Mouse (Mus musculus): Measurements from ENCODE around the gene Pcbp3. TPM values are rescaled to one million over a fixed set of nuclear protein-coding genes. Genes with fewer than 3 reads are reported as not detected.
A peak's percentile ranks its signal among the peaks of the same experiment; 100 is the strongest.

Pcbp3 gene
- polyA plus RNA-seq, 1 experiment from 2014 or later, result 55.3 TPM

- H3K9me3 ChIP-seq, result no peaks in the 10 kb centered on the region
- H3K4me2 ChIP-seq (replicated peaks), result no peak overlapping the region
- H3K36me3 ChIP-seq, result no peaks in the 10 kb centered on the region
- no peak overlapping the region for H3K27ac ChIP-seq
- no peak for ATAC-seq
- WGBS, result 90% methylated on average over 8 of the region's 8 CpGs
- no peak overlapping the region for H3K9ac ChIP-seq (replicated peaks)
- H3K27me3 ChIP-seq, result no peaks in the 10 kb centered on the region
- peaks cover 32% of the 10 kb centered on the region for H3K4me1 ChIP-seq (replicated peaks)
- no peak overlapping the region for H3K4me3 ChIP-seq (replicated peaks)
These were observed 146.9 kb downstream of the Pcbp3 start for GRCm38 (mm10) chr10:76814811-76815210.

- peaks cover 28% of the 10 kb centered on the region for H3K4me1 ChIP-seq (replicated peaks)
- no peaks in the 10 kb centered on the region for H3K36me3 ChIP-seq
- no peaks in the 10 kb centered on the region for H3K27me3 ChIP-seq
- no peak overlapping the region for H3K4me2 ChIP-seq (replicated peaks)
- peak overlapping the region; percentile 63 for H3K27ac ChIP-seq
- H3K9me3 ChIP-seq, result no peaks in the 10 kb centered on the region
- ATAC-seq, result peak; percentile 94
- 20% methylated on average over 7 of the region's 7 CpGs for WGBS
- H3K4me3 ChIP-seq (replicated peaks), result no peak overlapping the region
- H3K9ac ChIP-seq (replicated peaks), result no peak overlapping the region
These were observed 151.6 kb downstream of the Pcbp3 start for GRCm38 (mm10) chr10:76809916-76810660.

GRCm38 (mm10) chr10:76809439-76809838 is 152.2 kb downstream of the Pcbp3 start:
- no peaks in the 10 kb centered on the region for H3K9me3 ChIP-seq
- no peaks in the 10 kb centered on the region for H3K36me3 ChIP-seq
- H3K4me2 ChIP-seq (replicated peaks), result no peak overlapping the region
- H3K4me1 ChIP-seq (replicated peaks), result peaks cover 27% of the 10 kb centered on the region
- H3K4me3 ChIP-seq (replicated peaks), result no peak overlapping the region
- H3K9ac ChIP-seq (replicated peaks), result no peak overlapping the region
- H3K27me3 ChIP-seq, result no peaks in the 10 kb centered on the region
- 0 out of 2 replicates have a peak, but pooled peaks have one; percentile 34 for ATAC-seq
- WGBS, result 60% methylated on average over 11 of the region's 11 CpGs
- peak overlapping the region; percentile 63 for H3K27ac ChIP-seq

GRCm38 (mm10) chr10:76808446-76809400 is 153.0 kb downstream of the Pcbp3 start:
- H3K4me2 ChIP-seq (replicated peaks), result no peak overlapping the region
- H3K27ac ChIP-seq, result peak overlapping the region; percentile 63; the same call in 1 of the 2 replicates
- 63% methylated on average over 10 of the region's 10 CpGs for WGBS
- H3K27me3 ChIP-seq, result no peaks in the 10 kb centered on the region
- H3K9me3 ChIP-seq, result no peaks in the 10 kb centered on the region
- no peak overlapping the region for H3K9ac ChIP-seq (replicated peaks)
- no peaks in the 10 kb centered on the region for H3K36me3 ChIP-seq
- no peak for ATAC-seq
- H3K4me3 ChIP-seq (replicated peaks), result no peak overlapping the region
- H3K4me1 ChIP-seq (replicated peaks), result peaks cover 27% of the 10 kb centered on the region

- no peak overlapping the region for H3K4me2 ChIP-seq (replicated peaks)
- no peak for ATAC-seq
- 93% methylated on average over 4 of the region's 4 CpGs for WGBS
These were observed 159.2 kb downstream of the Pcbp3 start for GRCm38 (mm10) chr10:76802500-76802885.

GRCm38 (mm10) chr10:76801841-76802499 is 159.7 kb downstream of the Pcbp3 start:
- 80% methylated on average over 6 of the region's 6 CpGs for WGBS
- no peak overlapping the region for H3K4me3 ChIP-seq (replicated peaks)
- H3K27ac ChIP-seq, result no peak overlapping the region
- H3K9me3 ChIP-seq, result no peaks in the 10 kb centered on the region
- H3K9ac ChIP-seq (replicated peaks), result no peak overlapping the region
- H3K36me3 ChIP-seq, result peaks cover 14% of the 10 kb centered on the region; the same call in 1 of the 2 replicates
- no peak for ATAC-seq
- H3K4me1 ChIP-seq (replicated peaks), result peaks cover 13% of the 10 kb centered on the region
- no peaks in the 10 kb centered on the region for H3K27me3 ChIP-seq
- no peak overlapping the region for H3K4me2 ChIP-seq (replicated peaks)

More at GRCm38 (mm10) chr10:76802500-76802885, 159.2 kb downstream of the Pcbp3 start:
- no peak overlapping the region for H3K27ac ChIP-seq
- H3K36me3 ChIP-seq, result peaks cover 10% of the 10 kb centered on the region; the same call in 1 of the 2 replicates
- no peak overlapping the region for H3K9ac ChIP-seq (replicated peaks)
- H3K27me3 ChIP-seq, result no peaks in the 10 kb centered on the region
- no peaks in the 10 kb centered on the region for H3K9me3 ChIP-seq
- H3K4me3 ChIP-seq (replicated peaks), result no peak overlapping the region
- peaks cover 13% of the 10 kb centered on the region for H3K4me1 ChIP-seq (replicated peaks)

- Histone ChIP-seq H3K4me2 (replicated peaks) (no peak overlapping the region), H3K4me1 (replicated peaks) (peaks cover 13% of the 10 kb centered on the region), H3K27me3 (no peaks in the 10 kb centered on the region), H3K9me3 (no peaks in the 10 kb centered on the region), H3K36me3 (peaks cover 17% of the 10 kb centered on the region; the same call in 1 of the 2 replicates), H3K9ac (replicated peaks) (no peak overlapping the region), H3K4me3 (replicated peaks) (no peak overlapping the region), H3K27ac (no peak overlapping the region)
- WGBS, result 79% methylated on average over 5 of the region's 5 CpGs
- ATAC-seq, result no peak
These were observed 160.4 kb downstream of the Pcbp3 start for GRCm38 (mm10) chr10:76801237-76801641.

- H3K4me3 ChIP-seq (replicated peaks), result no peak overlapping the region
- 90% methylated on average over 17 of the region's 17 CpGs for WGBS
- ATAC-seq, result no peak
- H3K9me3 ChIP-seq, result no peaks in the 10 kb centered on the region
- peaks cover 13% of the 10 kb centered on the region for H3K4me1 ChIP-seq (replicated peaks)
- no peaks in the 10 kb centered on the region for H3K27me3 ChIP-seq
- H3K36me3 ChIP-seq, result peaks cover 17% of the 10 kb centered on the region; the same call in 1 of the 2 replicates
- no peak overlapping the region for H3K9ac ChIP-seq (replicated peaks)
- no peak overlapping the region for H3K27ac ChIP-seq
- no peak overlapping the region for H3K4me2 ChIP-seq (replicated peaks)
These were observed 162.7 kb downstream of the Pcbp3 start for GRCm38 (mm10) chr10:76798751-76799585.

GRCm38 (mm10) chr10:76794102-76794501 is 167.6 kb downstream of the Pcbp3 start:
- Histone ChIP-seq H3K9me3 (no peaks in the 10 kb centered on the region), H3K36me3 (peaks cover 17% of the 10 kb centered on the region; the same call in 1 of the 2 replicates), H3K27me3 (no peaks in the 10 kb centered on the region), H3K4me1 (replicated peaks) (0 out of 2 replicates have a peak, but pooled peaks cover 6% of the 10 kb centered on the region), H3K9ac (replicated peaks) (no peak overlapping the region), H3K4me2 (replicated peaks) (no peak overlapping the region), H3K4me3 (replicated peaks) (no peak overlapping the region), H3K27ac (no peak overlapping the region)
- ATAC-seq, result no peak
- WGBS, result 95% methylated on average over 3 of the region's 3 CpGs

- no peak overlapping the region for H3K9ac ChIP-seq (replicated peaks)
- H3K4me1 ChIP-seq (replicated peaks), result 0 out of 2 replicates have a peak, but pooled peaks cover 6% of the 10 kb centered on the region
- WGBS, result 70% methylated on average over 1 of the region's 1 CpGs
- H3K27me3 ChIP-seq, result no peaks in the 10 kb centered on the region
- peaks cover 14% of the 10 kb centered on the region for H3K36me3 ChIP-seq
- no peak overlapping the region for H3K4me2 ChIP-seq (replicated peaks)
- no peak overlapping the region for H3K4me3 ChIP-seq (replicated peaks)
- ATAC-seq, result no peak
- H3K9me3 ChIP-seq, result no peaks in the 10 kb centered on the region
- H3K27ac ChIP-seq, result no peak overlapping the region
These were observed 170.2 kb downstream of the Pcbp3 start for GRCm38 (mm10) chr10:76791475-76791874.

- H3K4me1 ChIP-seq (replicated peaks), result 0 out of 2 replicates have a peak, but pooled peaks cover 6% of the 10 kb centered on the region
- no peaks in the 10 kb centered on the region for H3K27me3 ChIP-seq
- no peak overlapping the region for H3K4me2 ChIP-seq (replicated peaks)
- WGBS, result 93% methylated on average over 4 of the region's 4 CpGs
- no peaks in the 10 kb centered on the region for H3K9me3 ChIP-seq
- peaks cover 25% of the 10 kb centered on the region for H3K36me3 ChIP-seq
- no peak overlapping the region for H3K27ac ChIP-seq
- no peak overlapping the region for H3K9ac ChIP-seq (replicated peaks)
- no peak for ATAC-seq
- H3K4me3 ChIP-seq (replicated peaks), result no peak overlapping the region
These were observed 171.8 kb downstream of the Pcbp3 start for GRCm38 (mm10) chr10:76789885-76790284.

Measured in midbrain, embryonic 13.5 days (tissue).